Mouse (Mus musculus): ENCODE measurements around the gene Psmc1.

GRCm38 (mm10) chr12:100128522-100128921, 18.6 kb downstream of the Psmc1 start:
- TF ChIP-seq CTCF (IDR thresholded peaks at IDR 0.05; ENCODE audit: insufficient read depth, low read depth, low read length) (no peak), POLR2A (IDR thresholded peaks at IDR 0.05; ENCODE audit: insufficient read depth, low read depth, low read length) (no peak)

Data from olfactory bulb, adult 2 months (tissue).